Mouse (Mus musculus): ENCODE measurements around the gene Nadsyn1. TPM values are rescaled to one million over a fixed set of nuclear protein-coding genes. Genes with fewer than 3 reads are reported as not detected.

Nadsyn1 gene
- polyA plus RNA-seq, 1 experiment from 2014 or later: 8.3 TPM

GRCm38 (mm10) chr7:143833581-143834190 is 11.0 kb upstream of the Nadsyn1 start:
- Histone ChIP-seq H3K36me3 (peaks cover 21% of the 10 kb centered on the region), H3K4me3 (replicated peaks) (no peak overlapping the region), H3K9ac (no peak overlapping the region), H3K4me1 (peaks cover 34% of the 10 kb centered on the region), H3K4me2 (replicated peaks) (no peak overlapping the region), H3K27ac (replicated peaks) (no peak overlapping the region), H3K9me3 (replicated peaks) (no peaks in the 10 kb centered on the region), H3K27me3 (no peaks in the 10 kb centered on the region)
- ATAC-seq (ENCODE audit: insufficient number of reproducible peaks, low FRiP score, low TSS enrichment, low read depth): no peak
- 81% methylated on average over 6 of the region's 6 CpGs for WGBS

GRCm38 (mm10) chr7:143832611-143833010 is 10.0 kb upstream of the Nadsyn1 start:
- no peak overlapping the region for H3K4me3 ChIP-seq (replicated peaks)
- no peak overlapping the region for H3K9ac ChIP-seq
- no peaks in the 10 kb centered on the region for H3K27me3 ChIP-seq
- H3K4me1 ChIP-seq: peaks cover 34% of the 10 kb centered on the region
- H3K27ac ChIP-seq (replicated peaks): no peak overlapping the region
- H3K4me2 ChIP-seq (replicated peaks): no peak overlapping the region
- WGBS: 89% methylated on average over 2 of the region's 2 CpGs
- H3K36me3 ChIP-seq: peaks cover 11% of the 10 kb centered on the region
- ATAC-seq (ENCODE audit: insufficient number of reproducible peaks, low FRiP score, low TSS enrichment, low read depth): no peak
- H3K9me3 ChIP-seq (replicated peaks): no peaks in the 10 kb centered on the region

GRCm38 (mm10) chr7:143832196-143832595 is 9.5 kb upstream of the Nadsyn1 start:
- H3K36me3 ChIP-seq: peaks cover 7% of the 10 kb centered on the region
- 0 out of 2 replicates have a peak overlapping the region, but pooled peaks have one; percentile 17 for H3K27ac ChIP-seq (replicated peaks)
- 78% methylated on average over 8 of the region's 8 CpGs for WGBS
- no peaks in the 10 kb centered on the region for H3K9me3 ChIP-seq (replicated peaks)
- no peak for ATAC-seq (ENCODE audit: insufficient number of reproducible peaks, low FRiP score, low TSS enrichment, low read depth)
- H3K9ac ChIP-seq: no peak overlapping the region
- H3K4me2 ChIP-seq (replicated peaks): no peak overlapping the region
- no peak overlapping the region for H3K4me3 ChIP-seq (replicated peaks)
- H3K27me3 ChIP-seq: no peaks in the 10 kb centered on the region
- peaks cover 34% of the 10 kb centered on the region for H3K4me1 ChIP-seq

- 11% methylated on average over 6 of the region's 6 CpGs for WGBS
- peaks cover 34% of the 10 kb centered on the region for H3K4me1 ChIP-seq
- peak overlapping the region; percentile 91 for H3K4me2 ChIP-seq (replicated peaks)
- no peaks in the 10 kb centered on the region for H3K9me3 ChIP-seq (replicated peaks)
- peak overlapping the region; percentile 68 for H3K4me3 ChIP-seq (replicated peaks)
- no peaks in the 10 kb centered on the region for H3K36me3 ChIP-seq
- no peak for ATAC-seq (ENCODE audit: insufficient number of reproducible peaks, low FRiP score, low TSS enrichment, low read depth)
- H3K27ac ChIP-seq (replicated peaks): peak overlapping the region; percentile 74; the same call in 1 of the 2 replicates
- no peaks in the 10 kb centered on the region for H3K27me3 ChIP-seq
- H3K9ac ChIP-seq: peak overlapping the region; percentile 63
These were observed 7.8 kb upstream of the Nadsyn1 start for GRCm38 (mm10) chr7:143830399-143830798.

GRCm38 (mm10) chr7:143829504-143830331 is 7.1 kb upstream of the Nadsyn1 start:
- Histone ChIP-seq H3K36me3 (no peaks in the 10 kb centered on the region), H3K27me3 (no peaks in the 10 kb centered on the region), H3K4me1 (peaks cover 27% of the 10 kb centered on the region), H3K27ac (replicated peaks) (peak overlapping the region; percentile 95), H3K9me3 (replicated peaks) (no peaks in the 10 kb centered on the region), H3K4me3 (replicated peaks) (peak overlapping the region; percentile 68), H3K9ac (peak overlapping the region; percentile 63), H3K4me2 (replicated peaks) (peak overlapping the region; percentile 91)
- WGBS: under 1% methylated on average over 37 of the region's 37 CpGs
- ATAC-seq (ENCODE audit: insufficient number of reproducible peaks, low FRiP score, low TSS enrichment, low read depth): peak; percentile 97

GRCm38 (mm10) chr7:143826985-143827384 is 4.3 kb upstream of the Nadsyn1 start:
- H3K4me2 ChIP-seq (replicated peaks): no peak overlapping the region
- H3K27me3 ChIP-seq: no peaks in the 10 kb centered on the region
- H3K9me3 ChIP-seq (replicated peaks): no peaks in the 10 kb centered on the region
- H3K36me3 ChIP-seq: no peaks in the 10 kb centered on the region
- no peak overlapping the region for H3K4me3 ChIP-seq (replicated peaks)
- 88% methylated on average over 2 of the region's 2 CpGs for WGBS
- H3K4me1 ChIP-seq: peaks cover 29% of the 10 kb centered on the region
- H3K9ac ChIP-seq: no peak overlapping the region
- ATAC-seq (ENCODE audit: insufficient number of reproducible peaks, low FRiP score, low TSS enrichment, low read depth): no peak
- no peak overlapping the region for H3K27ac ChIP-seq (replicated peaks)

- Histone ChIP-seq H3K36me3 (peaks cover 6% of the 10 kb centered on the region; the same call in 1 of the 2 replicates), H3K4me3 (replicated peaks) (peak overlapping the region; percentile 56), H3K27me3 (no peaks in the 10 kb centered on the region), H3K9me3 (replicated peaks) (no peaks in the 10 kb centered on the region), H3K4me1 (peaks cover 14% of the 10 kb centered on the region), H3K4me2 (replicated peaks) (peak overlapping the region; percentile 73), H3K9ac (peak overlapping the region; percentile 47; the same call in 1 of the 2 replicates), H3K27ac (replicated peaks) (peak overlapping the region; percentile 82)
- peak; percentile 3; the same call in 1 of the 2 replicates for ATAC-seq (ENCODE audit: insufficient number of reproducible peaks, low FRiP score, low TSS enrichment, low read depth)
- WGBS: 68% methylated on average over 4 of the region's 4 CpGs
These were observed 587 bp upstream of the Nadsyn1 start for GRCm38 (mm10) chr7:143823266-143823605.

- Histone ChIP-seq H3K36me3 (peaks cover 16% of the 10 kb centered on the region; the same call in 1 of the 2 replicates), H3K27me3 (no peaks in the 10 kb centered on the region), H3K4me1 (peaks cover 14% of the 10 kb centered on the region), H3K9ac (no peak overlapping the region), H3K27ac (replicated peaks) (no peak overlapping the region), H3K4me2 (replicated peaks) (no peak overlapping the region), H3K9me3 (replicated peaks) (no peaks in the 10 kb centered on the region), H3K4me3 (replicated peaks) (no peak overlapping the region)
- 93% methylated on average over 2 of the region's 2 CpGs for WGBS
- no peak for ATAC-seq (ENCODE audit: insufficient number of reproducible peaks, low FRiP score, low TSS enrichment, low read depth)
These were observed 1.4 kb downstream of the Nadsyn1 start for GRCm38 (mm10) chr7:143821241-143821640.

GRCm38 (mm10) chr7:143819201-143819600 is 3.4 kb downstream of the Nadsyn1 start:
- H3K9ac ChIP-seq: no peak overlapping the region
- H3K9me3 ChIP-seq (replicated peaks): no peaks in the 10 kb centered on the region
- H3K4me3 ChIP-seq (replicated peaks): no peak overlapping the region
- H3K27me3 ChIP-seq: no peaks in the 10 kb centered on the region
- ATAC-seq (ENCODE audit: insufficient number of reproducible peaks, low FRiP score, low TSS enrichment, low read depth): no peak
- H3K4me1 ChIP-seq: peaks cover 14% of the 10 kb centered on the region
- H3K36me3 ChIP-seq: peaks cover 35% of the 10 kb centered on the region
- WGBS: 78% methylated on average over 4 of the region's 4 CpGs
- no peak overlapping the region for H3K27ac ChIP-seq (replicated peaks)
- no peak overlapping the region for H3K4me2 ChIP-seq (replicated peaks)

GRCm38 (mm10) chr7:143808909-143809308 is 13.7 kb downstream of the Nadsyn1 start:
- H3K36me3 ChIP-seq: peaks cover 78% of the 10 kb centered on the region
- no peak for ATAC-seq (ENCODE audit: insufficient number of reproducible peaks, low FRiP score, low TSS enrichment, low read depth)
- no peaks in the 10 kb centered on the region for H3K27me3 ChIP-seq
- no peaks in the 10 kb centered on the region for H3K4me1 ChIP-seq
- 44% methylated on average over 1 of the region's 1 CpGs for WGBS
- H3K4me3 ChIP-seq (replicated peaks): no peak overlapping the region
- H3K9ac ChIP-seq: no peak overlapping the region
- H3K4me2 ChIP-seq (replicated peaks): no peak overlapping the region
- H3K9me3 ChIP-seq (replicated peaks): no peaks in the 10 kb centered on the region
- no peak overlapping the region for H3K27ac ChIP-seq (replicated peaks)

- Histone ChIP-seq H3K27ac (replicated peaks) (no peak overlapping the region), H3K36me3 (peaks cover 72% of the 10 kb centered on the region), H3K27me3 (no peaks in the 10 kb centered on the region), H3K4me3 (replicated peaks) (no peak overlapping the region), H3K4me1 (no peaks in the 10 kb centered on the region), H3K9ac (no peak overlapping the region), H3K9me3 (replicated peaks) (no peaks in the 10 kb centered on the region), H3K4me2 (replicated peaks) (no peak overlapping the region)
- WGBS: 66% methylated on average over 5 of the region's 5 CpGs
- ATAC-seq (ENCODE audit: insufficient number of reproducible peaks, low FRiP score, low TSS enrichment, low read depth): no peak
These were observed 17.4 kb downstream of the Nadsyn1 start for GRCm38 (mm10) chr7:143805199-143805624.
